Mouse (Mus musculus) gastrocnemius, adult 18-20 months (tissue): Measurements from ENCODE around the gene Lrrc23. TPM values are rescaled to one million over a fixed set of nuclear protein-coding genes. Genes with fewer than 3 reads are reported as not detected.
"Not testable (repeated sequence)": the region's sequence is repeated elsewhere in the genome, so short reads cannot be mapped to it uniquely, and the experiment has no call there.

Experiments used
- DNase-seq: peaks from one replicate; pipeline ENCODE4 v3.0.0; 2021; ENCODE audit warnings: low spot score
- long read RNA-seq, 2 experiments: library from polyadenylated mRNA; stranded (forward); transcript quantifications; one replicate each; pipeline ENCODE4 v2.0.0; 2021
- total RNA-seq, 2 experiments: library from RNA; stranded (reverse); gene quantifications; 2 replicates each; pipeline ENCODE4 v1.2.3; 2021

Gene Lrrc23
- total RNA-seq, result under 1 TPM in 1 of 2 experiments, not detected in 1; 0.31 TPM
- long read RNA-seq, experiment 1, result 0 reads
- long read RNA-seq, experiment 2, result 0 reads

GRCm38 (mm10) chr6:124779222-124779983 is at the start of gene Lrrc23:
TSS of gene Lrrc23 (minus strand) at chr6:124779727.
- peak; percentile 40 for DNase-seq

DNA sequence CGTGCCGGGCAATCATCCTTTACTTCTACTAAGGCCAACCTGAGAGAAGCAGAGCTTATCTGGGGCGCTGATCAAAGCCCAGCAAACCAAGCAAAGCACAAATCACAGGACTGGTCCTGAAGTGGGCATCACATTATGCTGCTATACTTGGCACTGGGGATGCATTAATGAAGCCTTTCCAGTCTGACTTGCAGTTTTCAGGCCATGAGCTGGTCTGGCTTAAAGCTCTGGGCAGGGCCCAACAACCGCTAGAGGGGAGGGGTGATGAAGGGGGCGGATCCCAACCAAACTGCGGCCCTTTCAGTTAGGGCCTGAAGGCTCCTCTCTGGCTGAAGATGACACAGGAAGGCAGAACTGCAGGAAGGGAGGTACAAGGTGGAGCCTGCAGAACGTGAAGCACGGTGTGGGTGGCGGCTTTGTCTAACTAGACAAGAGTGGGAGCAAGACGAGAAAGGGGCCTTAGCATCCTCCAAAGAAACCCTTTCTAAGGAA is 48.6 kb upstream of the Lrrc23 start:
- DNase-seq, result peak; percentile 32

- DNase-seq, result no peak
These were observed 42.5 kb upstream of the Lrrc23 start for GRCm38 (mm10) chr6:124822049-124822448.

DNA sequence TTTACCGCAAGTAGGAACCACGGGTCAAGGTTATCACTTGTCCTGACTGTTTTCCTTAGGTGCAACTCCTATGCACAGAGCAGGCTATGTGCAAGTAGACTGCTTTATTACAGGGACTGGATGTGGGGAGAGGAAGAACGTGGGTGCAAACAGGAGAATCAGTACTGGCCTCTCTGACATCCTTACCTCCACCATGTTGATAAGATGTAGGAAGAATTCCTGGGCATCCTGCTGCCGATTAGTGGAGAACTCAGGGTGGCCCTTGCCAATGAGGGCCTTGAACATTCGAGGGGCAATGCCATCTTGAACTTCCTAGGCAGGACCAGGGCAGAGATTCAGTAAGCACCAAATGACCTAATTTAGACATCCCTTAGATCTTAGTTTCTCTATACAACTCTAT is 41.4 kb upstream of the Lrrc23 start:
- no peak for DNase-seq

DNA sequence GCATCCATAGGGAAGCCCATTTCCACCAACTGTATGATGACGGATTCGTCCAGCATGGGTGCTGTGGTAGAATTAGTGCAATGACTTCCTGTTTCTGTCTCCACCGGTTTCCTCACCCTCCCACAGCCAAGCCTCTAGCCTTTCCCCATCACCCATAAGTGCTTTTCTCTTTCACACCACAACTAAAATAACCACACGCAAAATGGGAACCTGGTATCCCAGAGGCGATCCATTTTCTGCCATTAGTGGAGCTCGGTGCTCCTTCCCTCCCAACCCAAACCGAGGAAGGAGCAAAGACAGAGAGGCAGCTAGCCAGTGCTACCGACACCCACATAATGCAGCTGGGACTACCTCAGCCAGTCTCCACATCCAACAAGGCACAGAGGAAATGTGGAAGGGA is 38.4 kb upstream of the Lrrc23 start:
- no peak for DNase-seq

- DNase-seq, result no peak
These were observed 38.0 kb upstream of the Lrrc23 start for GRCm38 (mm10) chr6:124817563-124817962.

DNA sequence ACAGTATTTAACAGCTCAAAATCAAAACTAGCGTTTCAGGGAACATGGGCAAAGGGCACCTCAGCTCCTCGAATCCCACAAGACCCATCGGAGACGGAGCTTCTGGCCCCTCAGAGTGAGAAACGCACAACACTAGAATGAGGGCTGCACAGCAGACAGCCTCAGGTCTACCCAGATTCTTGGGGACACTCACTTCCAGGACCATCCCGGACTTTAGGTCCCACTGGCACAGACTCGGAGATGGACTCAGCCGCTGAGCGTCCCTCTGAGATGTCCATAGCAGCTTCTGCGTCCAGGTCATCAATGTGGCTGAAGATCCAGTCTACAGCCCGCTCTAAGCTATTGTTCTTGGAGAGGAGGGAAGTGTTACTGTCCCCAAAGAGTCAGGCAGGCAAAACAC is 37.6 kb upstream of the Lrrc23 start:
- DNase-seq, result no peak

GRCm38 (mm10) chr6:124816611-124817010 is 37.1 kb upstream of the Lrrc23 start:
- DNase-seq, result no peak

DNA sequence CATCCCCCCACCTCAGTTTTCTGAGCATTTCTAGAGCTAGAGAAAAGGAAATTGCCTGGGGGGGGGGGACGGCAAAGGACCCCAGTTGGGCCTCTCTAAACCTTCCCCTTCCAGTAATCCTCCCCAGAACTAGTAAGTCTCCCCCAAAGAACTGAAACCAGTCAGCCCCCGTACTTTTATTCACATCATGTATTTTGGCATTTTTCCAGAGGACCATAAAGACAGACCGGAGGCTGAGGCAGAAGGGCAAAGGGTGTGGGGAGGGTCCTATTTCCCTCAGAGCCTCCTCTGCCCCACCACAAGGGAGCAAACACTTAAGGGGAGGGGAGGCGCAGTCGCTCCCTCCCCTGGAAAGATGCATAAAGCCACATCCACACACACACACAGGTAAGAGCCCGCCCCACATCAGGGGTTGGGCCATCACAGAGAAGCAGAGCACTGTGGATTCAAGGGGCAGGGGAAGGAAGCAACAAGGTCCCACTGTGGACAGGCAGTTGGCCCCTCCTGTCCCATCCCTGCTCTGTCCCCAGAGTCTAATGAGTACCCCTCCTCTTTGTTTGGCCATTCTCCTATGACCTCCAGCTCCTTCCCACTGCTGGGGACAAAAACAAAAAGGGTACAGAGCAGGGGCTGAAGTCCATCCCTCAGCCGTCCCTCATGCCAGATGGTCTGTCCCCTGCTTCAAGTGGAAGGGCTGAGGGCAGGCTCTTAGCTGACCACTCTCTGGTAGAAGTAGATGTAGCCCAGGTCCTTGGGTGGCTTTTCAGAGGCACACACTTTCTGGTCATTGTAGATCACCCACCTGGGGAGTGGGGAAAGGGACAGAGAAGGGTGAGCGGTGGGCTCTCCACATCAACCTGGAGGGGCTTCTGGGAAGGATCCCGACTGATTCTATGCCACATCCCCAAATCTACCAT is 35.6 kb upstream of the Lrrc23 start:
- no peak for DNase-seq

DNA sequence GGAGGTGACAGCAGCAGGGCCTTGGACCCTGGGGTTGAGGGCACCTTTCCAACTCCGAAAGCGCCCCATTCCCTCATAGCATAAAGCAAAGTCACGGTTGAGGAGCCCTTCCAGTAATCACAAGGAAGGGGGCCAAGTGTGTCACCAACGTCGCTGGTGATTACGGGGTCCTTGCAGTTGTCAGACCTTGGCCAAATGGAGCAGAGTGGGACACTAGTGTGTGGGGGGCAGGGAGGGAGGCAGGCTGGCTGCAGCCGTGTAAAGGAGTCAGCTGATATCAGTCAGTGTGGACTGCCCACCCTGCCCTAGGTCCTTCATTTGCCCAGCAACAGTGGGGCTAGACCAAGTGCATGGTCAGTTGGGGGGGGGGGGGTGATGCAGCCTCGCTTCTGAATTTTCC is 34.9 kb upstream of the Lrrc23 start:
- DNase-seq, result no peak

GRCm38 (mm10) chr6:124813933-124814332 is 34.4 kb upstream of the Lrrc23 start, which contains the start of gene Tpi1:
TSS of gene Tpi1 (minus strand) at chr6:124814296.
- peak; percentile 97 for DNase-seq

DNA sequence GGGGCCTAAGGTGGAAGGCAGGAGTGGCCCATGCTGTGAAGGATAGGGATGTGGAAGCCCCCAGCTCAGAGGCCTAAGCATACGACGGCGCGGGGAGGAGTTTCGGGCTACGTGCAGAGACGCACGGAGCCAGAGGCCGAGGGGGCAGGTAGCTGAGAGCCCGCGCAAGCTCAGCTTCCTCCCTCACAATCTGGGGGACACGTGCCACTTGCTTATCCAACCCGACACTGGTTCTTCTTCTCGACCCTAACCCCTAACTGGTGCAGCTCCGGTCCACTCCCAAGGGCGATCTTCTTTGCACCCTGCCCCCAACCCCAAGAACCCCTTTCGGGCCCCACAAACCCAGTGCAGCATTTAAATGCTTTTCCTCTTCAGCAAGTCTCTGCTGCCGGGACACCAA is 34.0 kb upstream of the Lrrc23 start:
- DNase-seq, result peak; percentile 72

DNA sequence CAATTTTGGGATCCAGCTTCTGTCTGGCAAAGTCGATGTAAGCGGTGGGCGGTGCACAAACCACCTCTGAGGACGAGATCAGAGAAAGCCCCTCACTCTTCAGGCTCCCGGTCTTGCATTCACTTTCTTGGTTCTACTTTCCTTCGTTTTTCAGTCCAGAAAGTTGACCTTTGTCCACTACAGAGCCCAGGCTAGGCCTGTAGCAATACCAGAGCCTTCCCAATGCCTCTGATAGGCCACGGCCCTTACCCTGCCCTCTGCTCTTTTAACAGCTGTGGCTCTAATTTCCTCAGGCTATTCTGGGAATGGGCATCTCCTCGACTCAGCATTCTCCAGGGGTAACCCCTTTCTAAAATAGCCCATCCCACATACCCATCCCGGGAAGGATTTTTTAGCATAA is 33.3 kb upstream of the Lrrc23 start:
- DNase-seq, result peak; percentile 80

DNA sequence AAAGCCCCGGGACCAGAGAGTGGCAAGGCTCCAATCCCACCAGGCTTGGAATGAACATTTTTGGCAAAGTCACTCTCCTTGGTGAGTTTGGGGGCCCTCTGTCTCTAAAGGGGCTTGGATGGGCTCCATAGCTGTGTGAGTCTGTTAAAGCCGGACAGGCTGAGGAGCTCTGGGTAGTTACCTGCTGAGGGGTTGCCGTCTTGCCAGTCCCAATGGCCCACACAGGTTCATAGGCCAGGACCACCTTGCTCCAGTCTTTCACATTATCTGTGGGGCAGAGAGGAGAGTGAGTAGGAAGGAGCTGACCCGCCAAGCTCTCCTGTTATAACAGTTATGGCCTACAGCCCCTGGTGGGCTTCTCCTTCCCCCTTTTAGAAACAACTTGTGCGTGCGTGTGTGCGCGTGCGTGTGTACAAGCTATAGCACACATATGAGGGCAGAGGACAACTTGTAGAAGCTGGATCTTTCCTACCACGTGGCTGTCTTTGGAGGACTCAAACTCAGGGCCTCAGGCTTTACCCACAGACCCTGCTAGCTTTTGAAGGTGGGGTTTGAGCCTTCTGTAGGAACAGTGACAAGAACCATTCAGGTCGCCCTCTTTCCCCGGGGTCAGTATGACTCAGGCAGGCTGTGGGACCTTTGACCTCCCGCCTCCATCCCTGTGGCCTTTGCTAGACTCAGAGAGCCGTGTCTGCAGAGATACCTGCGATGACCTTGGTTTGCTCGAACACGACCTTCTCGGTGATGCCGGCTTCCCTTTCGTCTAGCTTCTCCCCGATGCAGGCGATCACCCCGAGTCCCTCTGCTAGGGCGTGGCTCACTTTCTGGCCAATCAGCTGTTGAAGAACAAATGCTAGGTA is 32.4 kb upstream of the Lrrc23 start:
- DNase-seq, result peak; percentile 30

DNA sequence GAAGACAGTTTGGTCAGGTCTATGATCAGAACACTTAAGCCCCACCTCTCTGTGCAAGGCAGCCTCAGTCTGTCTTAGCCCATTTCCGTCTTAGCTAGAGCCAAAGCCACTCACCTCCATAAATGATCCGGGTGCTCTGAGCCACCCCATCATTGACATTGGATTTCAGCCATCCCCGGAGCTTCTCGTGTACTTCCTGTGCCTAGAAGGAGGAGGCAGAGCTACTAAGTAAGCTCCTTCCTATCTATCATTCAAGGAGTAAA is 31.8 kb upstream of the Lrrc23 start:
- DNase-seq, result no peak

DNA sequence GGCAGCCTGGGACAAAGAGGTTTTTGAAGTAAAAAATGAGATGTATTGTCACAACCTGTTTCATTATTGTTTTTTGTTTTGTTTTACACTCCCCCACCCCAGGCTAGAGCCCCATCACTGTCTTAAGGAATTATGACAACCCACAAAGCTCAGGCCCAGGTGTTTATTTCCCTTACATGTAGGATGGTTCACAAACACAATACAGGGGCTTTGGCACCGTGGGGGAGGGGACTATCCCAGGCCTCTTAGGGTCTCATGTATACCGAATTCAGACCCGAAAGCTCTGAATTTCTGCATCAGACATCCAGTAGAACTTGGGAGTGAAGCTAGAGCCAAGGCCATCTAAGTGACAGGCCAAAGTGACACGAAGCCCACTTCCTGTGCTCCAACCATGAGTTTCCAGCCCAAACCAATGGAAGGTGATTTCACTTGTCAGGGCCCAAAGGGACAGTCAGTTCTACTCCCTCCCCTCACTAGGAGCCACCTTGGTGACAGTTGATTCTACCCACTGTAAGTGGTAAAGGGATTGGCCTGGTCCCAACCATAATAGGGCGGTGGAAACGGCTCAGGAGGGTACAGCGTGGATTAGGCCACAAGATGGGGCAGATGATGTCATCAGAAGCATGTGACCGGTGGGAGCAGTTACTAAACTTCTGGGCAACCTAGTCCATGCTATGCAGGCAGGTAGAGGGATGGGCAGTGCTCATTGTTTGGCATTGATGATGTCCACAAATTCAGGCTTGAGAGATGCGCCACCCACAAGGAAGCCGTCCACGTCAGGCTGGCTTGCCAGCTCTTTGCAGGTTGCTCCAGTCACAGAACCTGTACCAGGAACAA is 31.3 kb upstream of the Lrrc23 start:
- DNase-seq, result not testable (repeated sequence)

DNA sequence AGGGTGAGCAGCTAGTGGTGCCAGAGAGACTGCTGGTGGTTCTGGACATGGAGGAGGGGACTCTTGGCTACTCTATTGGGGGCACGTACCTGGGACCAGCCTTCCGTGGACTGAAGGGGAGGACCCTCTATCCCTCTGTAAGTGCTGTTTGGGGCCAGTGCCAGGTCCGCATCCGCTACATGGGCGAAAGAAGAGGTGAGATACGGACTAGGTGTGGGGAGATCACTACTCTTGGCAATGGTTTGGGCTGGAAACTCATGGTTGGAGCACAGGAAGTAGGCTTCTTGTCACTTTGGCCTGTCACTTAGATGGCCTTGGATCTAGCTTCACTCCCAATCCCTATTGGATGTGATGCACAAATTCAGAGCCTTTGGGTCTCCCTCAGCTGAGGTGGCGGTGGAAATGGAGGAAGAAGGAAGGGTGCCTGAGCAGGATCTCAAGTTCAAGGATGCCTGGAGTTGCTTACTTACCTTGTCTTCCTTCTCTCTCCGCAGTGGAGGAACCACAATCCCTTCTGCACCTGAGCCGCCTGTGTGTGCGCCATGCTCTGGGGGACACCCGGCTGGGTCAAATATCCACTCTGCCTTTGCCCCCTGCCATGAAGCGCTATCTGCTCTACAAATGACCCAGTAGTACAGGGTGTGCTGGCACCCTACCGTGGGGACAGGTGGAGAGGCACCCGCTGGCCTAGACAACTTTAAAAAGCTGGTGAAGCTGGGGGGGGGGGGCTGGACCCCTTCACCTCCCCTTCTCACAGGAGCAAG is 30.4 kb upstream of the Lrrc23 start:
- no peak for DNase-seq

- peak; percentile 87 for DNase-seq
These were observed 29.7 kb upstream of the Lrrc23 start for GRCm38 (mm10) chr6:124809052-124809774.

- DNase-seq, result peak; percentile 73
These were observed 29.0 kb upstream of the Lrrc23 start, which contains the start of gene Spsb2 for GRCm38 (mm10) chr6:124808358-124809012. TSS of gene Spsb2 (plus strand) at chr6:124808661.
